Mouse (Mus musculus) bone marrow macrophage, adult 2 months (primary cell): ENCODE results near the gene Prkd1.

ENCODE experiments used
- CTCF ChIP-seq: IDR thresholded peaks from 2 replicates; pipeline ENCODE4 v1.5.1; 2012; ENCODE audit warnings: low read depth, mild to moderate bottlenecking, low read length, moderate library complexity
- POLR2A ChIP-seq: IDR thresholded peaks from 2 replicates; pipeline ENCODE4 v1.6.1; 2012; ENCODE audit warnings: mild to moderate bottlenecking, low read depth, low read length, borderline replicate concordance

DNA sequence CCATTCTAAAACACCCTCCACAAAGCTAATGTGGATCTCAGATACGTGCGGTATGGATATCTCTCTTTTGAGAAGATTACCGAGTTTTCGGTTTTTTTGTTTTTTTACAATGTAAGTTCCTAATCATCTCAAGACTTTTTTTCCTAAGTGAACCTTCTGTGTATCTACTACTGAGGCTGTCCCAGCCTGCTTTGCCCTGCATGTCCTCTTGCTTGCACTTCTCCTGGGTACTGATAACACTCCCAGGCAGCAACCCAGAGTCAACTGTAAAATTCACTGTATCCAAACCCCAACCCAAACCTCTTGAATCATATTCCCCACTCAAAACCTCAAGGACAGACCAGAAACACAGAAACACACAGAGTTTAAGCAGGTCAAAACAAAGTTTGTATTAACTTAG lies 2.0 kb downstream of the Prkd1 start:
- TF ChIP-seq POLR2A (no peak), CTCF (no peak)
